Mouse (Mus musculus) MEL (cell line): Measurements from ENCODE around the gene Rab3c.

ENCODE experiments used
- CTCF ChIP-seq, 3 experiments: IDR thresholded peaks in 2 of 3; conservative IDR thresholded peaks in 1 of 3; 2 replicates each; pipeline ENCODE4 v1.5.1; 2011 to 2012; ENCODE audit warnings: low read length in 3 of 3, low read depth in 2 of 3, mild to moderate bottlenecking in 2 of 3, improper control_type of control experiment in 1 of 3, inconsistent platforms in 1 of 3, mixed read lengths in 1 of 3, moderate library complexity in 1 of 3; ENCODE audit not compliant: control insufficient read depth in 1 of 3, insufficient read depth in 1 of 3, poor library complexity in 1 of 3, severe bottlenecking in 1 of 3
- EP300 ChIP-seq, 2 experiments: IDR thresholded peaks; 2 replicates each; pipeline ENCODE4 v1.6.1; 2011; ENCODE audit warnings: improper control_type of control experiment in 2 of 2, low read length in 2 of 2, low read depth in 1 of 2, mild to moderate bottlenecking in 1 of 2
- GATA1 ChIP-seq: IDR thresholded peaks from 2 replicates; pipeline ENCODE4 v1.6.1; 2011; ENCODE audit warnings: low read depth, low read length, improper control_type of control experiment
- KAT2A ChIP-seq: conservative IDR thresholded peaks from 2 replicates; pipeline ENCODE4 v1.6.1; 2012; ENCODE audit warnings: low read depth, low read length, improper control_type of control experiment, inconsistent platforms
- MAX ChIP-seq: IDR thresholded peaks from 2 replicates; pipeline ENCODE4 v1.6.1; 2011; ENCODE audit warnings: low read length, improper control_type of control experiment
- MYB ChIP-seq: IDR thresholded peaks from 2 replicates; pipeline ENCODE4 v1.6.1; 2011; ENCODE audit warnings: mild to moderate bottlenecking, low read depth, low read length, improper control_type of control experiment
- POLR2A ChIP-seq, 2 experiments: IDR thresholded peaks; 2 replicates each; pipeline ENCODE4 v1.6.1; 2011 to 2012; ENCODE audit warnings: low read length in 2 of 2, mild to moderate bottlenecking in 2 of 2, control low read depth in 1 of 2, improper control_type of control experiment in 1 of 2, low read depth in 1 of 2, moderate library complexity in 1 of 2; ENCODE audit not compliant: control insufficient read depth in 1 of 2, insufficient read depth in 1 of 2, poor library complexity in 1 of 2
- SMC3 ChIP-seq: IDR thresholded peaks from 2 replicates; pipeline ENCODE4 v1.6.1; 2011; ENCODE audit warnings: low read depth, low read length, improper control_type of control experiment
- TBP ChIP-seq: IDR thresholded peaks from 2 replicates; pipeline ENCODE4 v1.8.0; 2011; ENCODE audit warnings: low read depth, low read length, improper control_type of control experiment
- TCF12 ChIP-seq: IDR thresholded peaks from 2 replicates; pipeline ENCODE4 v1.6.1; 2014; ENCODE audit warnings: low read depth, mild to moderate bottlenecking, inconsistent platforms, low read length, improper control_type of control experiment, moderate library complexity
- USF1 ChIP-seq: IDR thresholded peaks from 2 replicates; pipeline ENCODE4 v1.6.1; 2014; ENCODE audit warnings: low read depth, mild to moderate bottlenecking, inconsistent platforms, low read length, improper control_type of control experiment, moderate library complexity
- USF2 ChIP-seq, 2 experiments: IDR thresholded peaks; 2 replicates each; pipeline ENCODE4 v1.6.1; 2011 to 2012; ENCODE audit warnings: improper control_type of control experiment in 2 of 2, low read length in 2 of 2, borderline replicate concordance in 1 of 2, inconsistent platforms in 1 of 2, low read depth in 1 of 2, mild to moderate bottlenecking in 1 of 2; ENCODE audit not compliant: insufficient read depth in 1 of 2

GRCm38 (mm10) chr13:110159980-110160379 lies 120.8 kb downstream of the Rab3c start:
- TF ChIP-seq MYB, result no peak
- no peak for TF ChIP-seq CTCF (IDR thresholded peaks at IDR 0.05 in 2 of 3, conservative IDR thresholded peaks at IDR 0.05 in 1 of 3; ENCODE audit: control insufficient read depth in 1 of 3, insufficient read depth in 1 of 3, low read depth in 2 of 3, low read length in 3 of 3, poor library complexity in 1 of 3, severe bottlenecking in 1 of 3)
- TF ChIP-seq MAX, result no peak
- no peak for TF ChIP-seq KAT2A
- TF ChIP-seq GATA1, result no peak
- no peak for TF ChIP-seq EP300 (IDR thresholded peaks at IDR 0.05; ENCODE audit: low read depth in 1 of 2, low read length in 2 of 2)
- TF ChIP-seq USF2 (IDR thresholded peaks at IDR 0.05; ENCODE audit: borderline replicate concordance in 1 of 2, insufficient read depth in 1 of 2, low read depth in 1 of 2, low read length in 2 of 2), result no peak
- TF ChIP-seq SMC3, result no peak
- TF ChIP-seq USF1, result no peak
- no peak for TF ChIP-seq POLR2A (IDR thresholded peaks at IDR 0.05; ENCODE audit: control insufficient read depth in 1 of 2, insufficient read depth in 1 of 2, low read depth in 1 of 2, low read length in 2 of 2, poor library complexity in 1 of 2)
- TF ChIP-seq TBP, result no peak
- TF ChIP-seq TCF12, result no peak
